Mouse (Mus musculus): Measurements from ENCODE around the gene Gm10300.

DNA sequence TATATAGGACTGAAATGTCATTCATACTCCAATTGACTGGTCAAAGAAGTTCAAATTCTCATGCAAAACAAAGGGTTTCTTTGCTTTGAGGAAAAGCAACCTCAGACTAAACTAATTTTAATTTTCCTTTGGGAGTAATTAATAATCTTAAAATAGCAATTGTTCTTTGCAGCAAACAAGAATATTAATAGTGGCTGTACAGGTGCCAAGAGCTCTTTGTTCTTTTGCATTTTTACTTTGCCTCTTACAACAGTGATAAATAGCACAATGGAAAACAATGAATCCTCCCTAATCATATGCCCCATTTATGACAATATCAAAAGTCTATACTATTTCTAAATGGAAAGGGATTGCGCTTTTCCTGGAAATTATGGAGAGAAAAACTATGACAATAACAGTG lies 46.7 kb upstream of the Gm10300 start:
- TF ChIP-seq GATA1 (IDR thresholded peaks at IDR 0.05; ENCODE audit: borderline replicate concordance, low read length) (no peak), FLI1 (IDR thresholded peaks at IDR 0.05; ENCODE audit: low read length) (no peak)
